Mouse (Mus musculus): ENCODE data around the gene Slco2a1. TPM values are rescaled to one million over a fixed set of nuclear protein-coding genes. Genes with fewer than 3 reads are reported as not detected.
A peak's percentile ranks its signal among the peaks of the same experiment; 100 is the strongest.

The Slco2a1 gene
- polyA plus RNA-seq, 1 experiment from 2014 or later, result 0.31 TPM

DNA sequence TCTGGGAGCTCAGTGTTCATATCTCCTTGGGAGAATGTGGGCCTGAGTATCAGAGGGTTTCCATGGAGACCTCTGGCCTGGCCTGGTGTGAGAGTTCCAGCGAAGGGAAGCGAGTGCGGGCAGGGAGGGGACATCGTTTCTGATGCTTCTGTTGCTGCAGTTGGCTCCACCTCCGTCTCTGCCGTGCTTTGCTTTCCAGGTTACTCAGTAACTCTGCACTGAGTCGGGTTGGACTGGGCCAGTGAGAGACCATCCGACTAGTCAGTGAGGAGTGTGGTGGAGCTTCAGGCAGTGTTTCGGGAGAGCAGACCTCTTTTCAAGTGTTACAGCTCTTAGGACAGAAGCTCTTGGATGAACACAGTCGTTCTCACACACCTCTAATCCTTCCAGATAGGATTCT lies 8.6 kb upstream of the Slco2a1 start:
- 65% methylated on average over 10 of the region's 10 CpGs for WGBS

DNA sequence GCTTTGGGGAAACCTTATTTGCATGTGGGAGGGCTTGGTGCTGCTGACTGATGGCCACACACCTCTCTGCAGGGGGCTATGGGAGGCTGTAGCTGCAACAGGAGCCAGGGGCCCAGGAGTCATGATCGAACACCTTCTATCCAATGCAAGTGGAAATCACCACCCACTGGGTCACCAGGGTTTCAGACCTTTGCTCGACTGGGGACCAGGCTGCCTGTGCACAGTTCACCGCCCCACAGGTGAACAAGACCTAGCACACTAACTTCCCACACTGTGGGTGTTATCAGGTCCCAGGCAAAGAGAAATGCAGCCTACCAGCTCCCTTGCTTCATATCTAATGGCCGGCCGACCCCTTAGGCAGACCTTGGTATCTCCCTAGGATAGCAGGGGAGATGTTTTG lies 8.1 kb upstream of the Slco2a1 start:
- 90% methylated on average over 5 of the region's 5 CpGs for WGBS
- no peaks in the 10 kb centered on the region for H3K36me3 ChIP-seq (ENCODE audit: control insufficient read depth, insufficient read depth, low read length)
- DNase-seq (ENCODE audit: low spot score, missing footprints) (no peak), ATAC-seq (ENCODE audit: low FRiP score) (no peak)
- no peak overlapping the region for H3K27ac ChIP-seq (ENCODE audit: low read depth, low read length)
- peaks cover 4% of the 10 kb centered on the region; the same call in 1 of the 2 replicates for H3K4me1 ChIP-seq (ENCODE audit: control insufficient read depth, insufficient read depth, low read length)
- H3K9ac ChIP-seq (ENCODE audit: low read length), result no peak overlapping the region
- H3K4me3 ChIP-seq (ENCODE audit: low read depth, low read length), result no peak overlapping the region
- H3K4me2 ChIP-seq, result no peak overlapping the region
- no peaks in the 10 kb centered on the region for H3K27me3 ChIP-seq (ENCODE audit: control insufficient read depth, insufficient read depth, low read length)
- no peaks in the 10 kb centered on the region for H3K9me3 ChIP-seq (ENCODE audit: control insufficient read depth, low read length)

More for the DNA sequence above, 8.6 kb upstream of the Slco2a1 start:
- H3K27me3 ChIP-seq (ENCODE audit: control insufficient read depth, insufficient read depth, low read length), result no peaks in the 10 kb centered on the region
- H3K9me3 ChIP-seq (ENCODE audit: control insufficient read depth, low read length), result no peaks in the 10 kb centered on the region
- H3K4me3 ChIP-seq (ENCODE audit: low read depth, low read length), result no peak overlapping the region
- ATAC-seq (ENCODE audit: low FRiP score) (no peak), DNase-seq (ENCODE audit: low spot score, missing footprints) (no peak)
- H3K27ac ChIP-seq (ENCODE audit: low read depth, low read length), result no peak overlapping the region
- H3K4me2 ChIP-seq, result no peak overlapping the region
- H3K36me3 ChIP-seq (ENCODE audit: control insufficient read depth, insufficient read depth, low read length), result no peaks in the 10 kb centered on the region
- no peak overlapping the region for H3K9ac ChIP-seq (ENCODE audit: low read length)
- peaks cover 4% of the 10 kb centered on the region; the same call in 1 of the 2 replicates for H3K4me1 ChIP-seq (ENCODE audit: control insufficient read depth, insufficient read depth, low read length)

DNA sequence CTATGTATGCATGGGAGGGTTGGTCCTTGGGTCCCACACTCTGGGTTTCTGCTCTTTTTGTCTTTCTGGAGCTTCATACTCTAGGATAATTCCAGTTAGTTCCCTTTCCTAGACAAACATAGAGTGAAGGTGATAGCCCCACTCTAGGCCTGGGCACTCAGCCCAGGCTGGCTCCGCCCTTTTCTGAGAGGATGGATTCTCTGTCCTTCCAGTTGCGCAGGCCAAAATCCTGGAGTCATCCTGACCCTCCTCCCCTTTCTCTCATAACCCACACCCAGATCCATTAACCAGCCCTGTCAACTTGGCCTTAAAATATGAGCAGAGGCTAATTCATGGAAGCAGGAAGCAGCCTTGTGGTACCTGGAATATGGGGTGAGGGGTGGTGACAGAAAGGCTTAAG lies 6.7 kb upstream of the Slco2a1 start:
- Histone ChIP-seq H3K4me2 (no peak overlapping the region), H3K36me3 (ENCODE audit: control insufficient read depth, insufficient read depth, low read length) (no peaks in the 10 kb centered on the region), H3K27ac (ENCODE audit: low read depth, low read length) (no peak overlapping the region), H3K4me1 (ENCODE audit: control insufficient read depth, insufficient read depth, low read length) (no peaks in the 10 kb centered on the region), H3K27me3 (ENCODE audit: control insufficient read depth, insufficient read depth, low read length) (no peaks in the 10 kb centered on the region), H3K4me3 (ENCODE audit: low read depth, low read length) (no peak overlapping the region), H3K9ac (ENCODE audit: low read length) (no peak overlapping the region), H3K9me3 (ENCODE audit: control insufficient read depth, low read length) (no peaks in the 10 kb centered on the region)
- ATAC-seq (ENCODE audit: low FRiP score), result no peak
- no peak for DNase-seq (ENCODE audit: low spot score, missing footprints)
- 100% methylated on average over 2 of the region's 2 CpGs for WGBS

DNA sequence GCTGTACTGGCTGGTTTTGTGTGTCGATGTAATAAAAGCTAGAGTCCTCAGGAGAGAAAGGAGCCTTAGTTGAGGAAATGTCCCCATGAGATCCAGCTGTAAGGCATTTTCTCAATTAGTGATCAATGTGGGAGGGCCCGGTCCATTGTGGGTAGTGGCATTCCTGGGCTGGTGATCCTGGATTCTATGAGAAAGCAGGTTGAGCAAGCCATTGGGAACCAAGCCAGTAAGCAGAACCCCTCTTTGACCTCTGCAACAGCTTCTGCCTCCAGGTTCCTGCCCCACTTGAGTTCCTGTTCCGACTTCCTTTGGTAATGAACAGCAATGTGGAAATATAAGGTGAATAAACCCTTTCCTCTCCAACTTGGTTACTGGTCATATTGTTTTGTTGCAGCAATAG lies 6.1 kb upstream of the Slco2a1 start:
- no peaks in the 10 kb centered on the region for H3K9me3 ChIP-seq (ENCODE audit: control insufficient read depth, low read length)

DNA sequence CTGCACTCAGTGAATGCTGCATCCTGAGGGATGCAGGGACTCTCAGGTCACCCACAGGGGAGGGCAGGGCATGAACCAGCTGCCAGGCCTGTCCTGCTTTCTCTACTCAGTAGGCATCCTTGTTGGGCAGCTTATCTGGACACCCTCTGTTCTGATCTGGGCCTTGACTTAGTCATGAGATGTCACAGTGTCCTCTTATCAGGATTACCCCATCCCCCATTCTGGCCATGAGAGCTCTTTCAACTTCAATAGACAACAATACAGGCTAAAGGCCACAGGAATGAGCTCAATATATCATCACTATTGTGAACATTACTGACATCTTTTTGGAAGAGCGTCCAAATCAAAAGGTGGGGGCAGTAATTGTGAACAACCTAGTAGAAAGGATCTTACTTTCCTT lies 3.4 kb upstream of the Slco2a1 start:
- no peak for ATAC-seq (ENCODE audit: low FRiP score)
- peaks cover 2% of the 10 kb centered on the region; the same call in 1 of the 2 replicates for H3K4me1 ChIP-seq (ENCODE audit: control insufficient read depth, insufficient read depth, low read length)
- DNase-seq (ENCODE audit: low spot score, missing footprints), result no peak
- H3K36me3 ChIP-seq (ENCODE audit: control insufficient read depth, insufficient read depth, low read length), result no peaks in the 10 kb centered on the region
- H3K4me3 ChIP-seq (ENCODE audit: low read depth, low read length), result no peak overlapping the region
- H3K9me3 ChIP-seq (ENCODE audit: control insufficient read depth, low read length), result no peaks in the 10 kb centered on the region
- H3K9ac ChIP-seq (ENCODE audit: low read length), result no peak overlapping the region
- H3K27me3 ChIP-seq (ENCODE audit: control insufficient read depth, insufficient read depth, low read length), result no peaks in the 10 kb centered on the region
- H3K4me2 ChIP-seq, result no peak overlapping the region
- 76% methylated on average over 1 of the region's 1 CpGs for WGBS
- H3K27ac ChIP-seq (ENCODE audit: low read depth, low read length), result no peak overlapping the region

More for the DNA sequence above, 6.1 kb upstream of the Slco2a1 start:
- ATAC-seq (ENCODE audit: low FRiP score), result no peak
- WGBS, result 87% methylated on average over 3 of the region's 3 CpGs
- Histone ChIP-seq H3K36me3 (ENCODE audit: control insufficient read depth, insufficient read depth, low read length) (no peaks in the 10 kb centered on the region), H3K4me3 (ENCODE audit: low read depth, low read length) (no peak overlapping the region), H3K27ac (ENCODE audit: low read depth, low read length) (no peak overlapping the region), H3K4me1 (ENCODE audit: control insufficient read depth, insufficient read depth, low read length) (no peaks in the 10 kb centered on the region), H3K9ac (ENCODE audit: low read length) (no peak overlapping the region), H3K4me2 (no peak overlapping the region), H3K27me3 (ENCODE audit: control insufficient read depth, insufficient read depth, low read length) (no peaks in the 10 kb centered on the region)
- no peak for DNase-seq (ENCODE audit: low spot score, missing footprints)

DNA sequence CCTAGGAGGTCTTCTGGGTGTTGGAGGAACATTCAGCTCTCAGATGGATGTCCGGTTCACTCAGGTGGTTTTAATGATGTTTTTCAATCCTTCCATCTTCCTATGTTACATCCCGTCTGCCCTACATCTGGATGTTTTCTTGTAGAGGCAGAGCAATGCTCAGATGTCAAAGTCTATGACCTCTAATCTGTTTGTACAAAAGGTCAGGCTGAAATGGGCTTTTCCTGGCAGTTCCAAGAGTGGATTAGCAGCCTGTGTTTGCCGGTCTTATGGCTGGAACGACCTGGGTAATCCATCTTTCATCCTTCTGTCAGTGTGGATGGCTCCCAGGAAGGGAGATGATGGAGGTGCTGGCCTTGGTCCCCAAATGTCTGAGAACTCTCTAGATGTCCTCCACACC lies 2.6 kb upstream of the Slco2a1 start:
- no peak overlapping the region for H3K4me2 ChIP-seq
- no peak overlapping the region for H3K9ac ChIP-seq (ENCODE audit: low read length)
- no peaks in the 10 kb centered on the region for H3K9me3 ChIP-seq (ENCODE audit: control insufficient read depth, low read length)
- peaks cover 7% of the 10 kb centered on the region for H3K4me1 ChIP-seq (ENCODE audit: control insufficient read depth, insufficient read depth, low read length)
- no peak overlapping the region for H3K4me3 ChIP-seq (ENCODE audit: low read depth, low read length)
- H3K27ac ChIP-seq (ENCODE audit: low read depth, low read length), result no peak overlapping the region
- DNase-seq (ENCODE audit: low spot score, missing footprints) (no peak), ATAC-seq (ENCODE audit: low FRiP score) (no peak)
- WGBS, result 48% methylated on average over 4 of the region's 4 CpGs
- H3K27me3 ChIP-seq (ENCODE audit: control insufficient read depth, insufficient read depth, low read length), result no peaks in the 10 kb centered on the region
- no peaks in the 10 kb centered on the region for H3K36me3 ChIP-seq (ENCODE audit: control insufficient read depth, insufficient read depth, low read length)

DNA sequence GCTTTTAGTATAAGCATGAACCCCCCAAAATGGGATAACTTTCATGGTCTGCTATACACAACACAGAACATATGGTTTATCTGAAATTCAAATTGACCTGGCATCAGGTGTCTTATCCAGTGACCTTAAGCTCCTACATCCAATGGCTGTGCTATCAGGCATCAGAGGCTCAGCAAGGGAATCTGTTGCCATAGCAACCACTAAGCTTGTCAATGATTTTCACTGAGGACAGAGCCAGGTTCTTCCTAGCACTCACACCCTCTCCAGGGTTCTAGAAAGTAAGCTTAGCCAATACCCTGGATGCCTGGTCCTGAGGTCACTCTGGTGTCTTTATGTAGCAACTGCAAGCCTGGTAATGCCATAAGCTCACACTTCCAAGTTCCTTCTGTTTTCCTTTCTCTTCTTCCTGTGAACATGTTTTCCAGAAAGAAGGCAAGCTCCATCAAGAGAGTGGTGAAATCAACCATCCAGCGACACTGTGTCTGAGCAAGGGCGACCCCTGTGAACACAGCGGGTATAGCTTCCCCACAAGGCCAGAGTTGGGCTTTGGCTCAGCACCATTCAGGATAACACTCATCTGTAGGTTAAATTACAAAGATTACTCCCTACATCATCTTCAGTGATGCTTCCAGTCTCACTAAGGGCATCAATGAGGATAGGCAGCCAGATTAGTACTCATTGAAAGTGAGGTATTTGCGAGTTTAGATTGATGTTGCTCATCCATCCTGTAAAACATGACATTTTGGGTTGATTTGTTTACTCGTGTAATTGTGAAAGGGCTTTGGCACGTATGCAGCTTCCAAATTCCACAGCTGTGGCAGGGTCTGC lies 2.0 kb downstream of the Slco2a1 start:
- Histone ChIP-seq H3K9me3 (ENCODE audit: control insufficient read depth, low read length) (no peaks in the 10 kb centered on the region), H3K27ac (ENCODE audit: low read depth, low read length) (peak overlapping the region; percentile 47), H3K9ac (ENCODE audit: low read length) (no peak overlapping the region), H3K4me2 (no peak overlapping the region), H3K4me1 (ENCODE audit: control insufficient read depth, insufficient read depth, low read length) (peaks cover 15% of the 10 kb centered on the region), H3K4me3 (ENCODE audit: low read depth, low read length) (no peak overlapping the region), H3K36me3 (ENCODE audit: control insufficient read depth, insufficient read depth, low read length) (no peaks in the 10 kb centered on the region), H3K27me3 (ENCODE audit: control insufficient read depth, insufficient read depth, low read length) (no peaks in the 10 kb centered on the region)
- WGBS, result 51% methylated on average over 6 of the region's 6 CpGs
- ATAC-seq (ENCODE audit: low FRiP score) (peak; percentile 85), DNase-seq (ENCODE audit: low spot score, missing footprints) (peak; percentile 90)

DNA sequence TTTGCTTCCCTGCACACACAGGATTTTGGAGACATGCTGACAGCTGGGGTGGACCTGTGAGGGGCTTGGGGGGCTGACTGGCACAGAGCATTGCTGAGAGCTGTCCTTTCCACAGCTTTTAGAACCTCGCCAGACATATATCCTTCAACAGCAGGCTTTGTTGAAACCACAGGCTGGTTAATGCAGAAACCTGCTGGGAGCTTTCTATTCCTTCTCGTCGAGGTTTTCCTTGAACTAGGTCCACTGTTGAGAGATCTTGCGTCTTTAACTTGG lies 2.6 kb downstream of the Slco2a1 start:
- DNase-seq (ENCODE audit: low spot score, missing footprints), result peak; percentile 71
- Histone ChIP-seq H3K27me3 (ENCODE audit: control insufficient read depth, insufficient read depth, low read length) (no peaks in the 10 kb centered on the region), H3K4me3 (ENCODE audit: low read depth, low read length) (no peak overlapping the region), H3K4me2 (no peak overlapping the region), H3K9me3 (ENCODE audit: control insufficient read depth, low read length) (no peaks in the 10 kb centered on the region), H3K36me3 (ENCODE audit: control insufficient read depth, insufficient read depth, low read length) (no peaks in the 10 kb centered on the region), H3K4me1 (ENCODE audit: control insufficient read depth, insufficient read depth, low read length) (peaks cover 15% of the 10 kb centered on the region), H3K27ac (ENCODE audit: low read depth, low read length) (peak overlapping the region; percentile 47), H3K9ac (ENCODE audit: low read length) (no peak overlapping the region)
- ATAC-seq (ENCODE audit: low FRiP score), result no peak
- WGBS, result 88% methylated on average over 4 of the region's 4 CpGs

DNA sequence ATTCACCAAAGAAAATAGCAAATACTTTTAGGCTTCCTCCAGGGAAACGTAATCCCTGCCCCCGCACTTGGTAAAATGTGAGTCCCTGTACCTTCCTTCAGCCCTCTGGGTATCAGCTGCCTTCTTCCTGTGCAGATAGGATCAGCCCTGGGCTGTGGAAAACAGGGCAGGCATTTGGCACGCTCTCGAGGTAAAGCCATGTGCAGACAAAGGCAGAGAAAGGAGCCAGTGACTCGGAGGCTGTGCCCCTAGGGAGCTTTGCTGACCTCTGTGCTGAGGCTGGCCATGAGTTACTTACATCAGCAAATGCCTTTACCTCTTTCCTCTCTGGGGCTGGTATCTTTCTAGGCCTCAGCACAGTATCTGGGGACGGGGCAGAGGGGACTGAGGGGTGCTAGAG lies 4.4 kb downstream of the Slco2a1 start:
- DNase-seq (ENCODE audit: low spot score, missing footprints) (no peak), ATAC-seq (ENCODE audit: low FRiP score) (peak; percentile 25; the same call in 1 of the 2 replicates)
- 29% methylated on average over 6 of the region's 6 CpGs for WGBS
- H3K9me3 ChIP-seq (ENCODE audit: control insufficient read depth, low read length), result no peaks in the 10 kb centered on the region
- peaks cover 15% of the 10 kb centered on the region for H3K4me1 ChIP-seq (ENCODE audit: control insufficient read depth, insufficient read depth, low read length)
- H3K27ac ChIP-seq (ENCODE audit: low read depth, low read length), result no peak overlapping the region
- no peaks in the 10 kb centered on the region for H3K36me3 ChIP-seq (ENCODE audit: control insufficient read depth, insufficient read depth, low read length)
- H3K4me3 ChIP-seq (ENCODE audit: low read depth, low read length), result no peak overlapping the region
- H3K9ac ChIP-seq (ENCODE audit: low read length), result no peak overlapping the region
- H3K4me2 ChIP-seq, result no peak overlapping the region
- no peaks in the 10 kb centered on the region for H3K27me3 ChIP-seq (ENCODE audit: control insufficient read depth, insufficient read depth, low read length)
